Mouse (Mus musculus): ENCODE measurements around the gene Traf3ip3. TPM values are rescaled to one million over a fixed set of nuclear protein-coding genes. Genes with fewer than 3 reads are reported as not detected.
A peak's percentile ranks its signal among the peaks of the same experiment; 100 is the strongest.

The Traf3ip3 gene
- polyA plus RNA-seq, 1 experiment from 2014 or later = 10.2 TPM

DNA sequence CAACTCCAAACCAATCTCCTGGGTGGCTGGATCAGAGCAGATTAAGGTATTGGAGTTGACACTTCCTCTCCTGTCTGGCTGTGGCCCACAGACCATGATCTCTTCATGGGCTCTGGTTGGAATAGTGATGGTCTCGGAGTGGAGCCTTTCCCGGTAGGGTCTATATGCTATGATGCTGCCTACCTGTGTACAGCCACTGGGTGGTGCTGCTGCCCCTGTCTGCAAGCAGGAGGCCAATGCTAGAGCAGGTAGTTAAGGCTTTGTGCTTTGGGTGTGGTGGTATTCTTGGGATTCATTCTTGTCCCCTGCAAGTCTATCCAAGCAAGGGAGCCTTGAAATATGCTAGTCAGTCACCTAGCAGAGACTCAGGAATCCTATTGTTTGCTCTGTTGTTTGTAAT lies 6.7 kb upstream of the Traf3ip3 start:
- Histone ChIP-seq H3K27ac (replicated peaks) (no peak overlapping the region), H3K27me3 (no peaks in the 10 kb centered on the region), H3K4me2 (no peak overlapping the region), H3K9ac (no peak overlapping the region), H3K9me3 (replicated peaks) (no peaks in the 10 kb centered on the region), H3K36me3 (replicated peaks) (no peaks in the 10 kb centered on the region), H3K4me1 (replicated peaks) (no peaks in the 10 kb centered on the region; the same call in 1 of the 2 replicates), H3K4me3 (replicated peaks) (no peak overlapping the region)
- no peak for ATAC-seq (ENCODE audit: insufficient read depth)
- WGBS (ENCODE audit: insufficient replicate concordance) = 24% methylated on average over 2 of the region's 2 CpGs

DNA sequence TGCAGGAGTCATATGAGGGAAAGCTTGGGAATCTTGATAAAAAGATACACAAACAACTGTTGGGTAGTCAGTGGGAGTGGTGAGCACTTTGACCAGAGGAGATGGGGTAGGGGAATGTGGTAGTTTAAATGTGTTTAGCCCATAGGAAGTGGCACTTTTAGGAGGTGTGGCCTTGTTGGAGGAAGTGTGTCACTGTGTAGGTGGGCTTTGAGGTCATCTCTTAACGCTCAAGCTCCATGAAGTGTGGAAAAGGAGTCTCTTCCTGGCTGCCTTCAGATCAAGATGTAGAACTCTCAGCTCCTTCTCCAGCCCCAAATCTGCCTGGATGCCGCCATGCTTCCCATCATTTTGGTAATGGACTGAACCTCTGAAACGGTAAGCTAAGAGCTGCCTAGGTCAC lies 6.0 kb upstream of the Traf3ip3 start, which contains the start of gene Lamb3:
Gene Lamb3, plus strand, starts transcription at position 197 of the 400 bp plus-strand sequence.
- Histone ChIP-seq H3K4me2 (no peak within 1 kb of the TSS), H3K4me3 (replicated peaks) (no peak within 1 kb of the TSS), H3K27ac (replicated peaks) (no peak within 1 kb of the TSS), H3K4me1 (replicated peaks) (no peaks in the 10 kb centered on the region; the same call in 1 of the 2 replicates), H3K27me3 (no peaks in the 10 kb centered on the region), H3K9ac (no peak within 1 kb of the TSS), H3K36me3 (replicated peaks) (no peaks in the 10 kb centered on the region), H3K9me3 (replicated peaks) (no peaks in the 10 kb centered on the region)
- ATAC-seq (ENCODE audit: insufficient read depth) = no peak
- WGBS (ENCODE audit: insufficient replicate concordance) = 46% methylated on average over 3 of the region's 3 CpGs

DNA sequence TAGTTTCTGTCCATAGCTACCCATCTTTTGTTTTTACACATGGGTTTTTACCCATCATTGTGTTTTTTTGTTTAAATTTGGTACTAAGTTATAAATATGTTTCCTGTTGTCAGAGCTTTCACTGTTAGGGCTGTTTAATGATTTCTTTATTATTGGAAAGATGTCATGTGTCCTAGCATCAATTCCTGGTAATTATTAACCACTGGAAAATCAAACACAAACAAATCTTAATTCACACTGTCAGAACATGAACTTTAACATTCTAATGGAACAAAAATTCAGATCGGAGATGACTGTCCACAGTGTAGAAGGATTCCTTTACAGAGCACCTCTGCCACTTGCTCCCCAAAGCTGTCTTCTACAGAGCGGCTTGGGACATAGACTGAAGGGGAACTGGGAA lies 3.9 kb upstream of the Traf3ip3 start:
- Histone ChIP-seq H3K9me3 (replicated peaks) (no peaks in the 10 kb centered on the region), H3K4me3 (replicated peaks) (no peak overlapping the region), H3K4me2 (no peak overlapping the region), H3K36me3 (replicated peaks) (no peaks in the 10 kb centered on the region), H3K27me3 (no peaks in the 10 kb centered on the region), H3K4me1 (replicated peaks) (no peaks in the 10 kb centered on the region; the same call in 1 of the 2 replicates), H3K9ac (no peak overlapping the region), H3K27ac (replicated peaks) (peak overlapping the region; percentile 14; the same call in 1 of the 2 replicates)
- ATAC-seq (ENCODE audit: insufficient read depth) = no peak
- WGBS (ENCODE audit: insufficient replicate concordance) = 68% methylated on average over 2 of the region's 2 CpGs

DNA sequence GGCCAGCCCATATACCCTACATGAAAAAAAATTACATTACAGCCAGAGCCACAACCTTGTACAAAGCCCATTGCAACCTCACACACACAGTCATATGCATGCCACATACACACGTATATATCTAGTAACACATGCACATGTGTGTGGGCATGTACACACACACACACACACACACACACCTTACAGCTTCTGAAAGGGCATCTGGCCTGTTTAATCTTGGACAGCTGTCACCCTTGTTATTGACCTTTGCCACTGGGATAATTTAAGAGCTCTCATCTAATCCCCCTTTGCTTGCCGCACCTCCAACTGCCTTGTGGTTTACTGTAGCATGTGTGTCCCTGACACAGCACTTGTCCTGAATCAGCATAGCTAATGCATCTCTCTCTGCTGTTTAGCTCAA lies 2.3 kb upstream of the Traf3ip3 start:
- Histone ChIP-seq H3K4me3 (replicated peaks) (no peak overlapping the region), H3K4me2 (no peak overlapping the region), H3K36me3 (replicated peaks) (no peaks in the 10 kb centered on the region), H3K4me1 (replicated peaks) (peaks cover 3% of the 10 kb centered on the region; the same call in 1 of the 2 replicates), H3K27me3 (no peaks in the 10 kb centered on the region), H3K9me3 (replicated peaks) (no peaks in the 10 kb centered on the region), H3K27ac (replicated peaks) (no peak overlapping the region), H3K9ac (no peak overlapping the region)
- 54% methylated on average over 2 of the region's 2 CpGs for WGBS (ENCODE audit: insufficient replicate concordance)
- ATAC-seq (ENCODE audit: insufficient read depth) = no peak

DNA sequence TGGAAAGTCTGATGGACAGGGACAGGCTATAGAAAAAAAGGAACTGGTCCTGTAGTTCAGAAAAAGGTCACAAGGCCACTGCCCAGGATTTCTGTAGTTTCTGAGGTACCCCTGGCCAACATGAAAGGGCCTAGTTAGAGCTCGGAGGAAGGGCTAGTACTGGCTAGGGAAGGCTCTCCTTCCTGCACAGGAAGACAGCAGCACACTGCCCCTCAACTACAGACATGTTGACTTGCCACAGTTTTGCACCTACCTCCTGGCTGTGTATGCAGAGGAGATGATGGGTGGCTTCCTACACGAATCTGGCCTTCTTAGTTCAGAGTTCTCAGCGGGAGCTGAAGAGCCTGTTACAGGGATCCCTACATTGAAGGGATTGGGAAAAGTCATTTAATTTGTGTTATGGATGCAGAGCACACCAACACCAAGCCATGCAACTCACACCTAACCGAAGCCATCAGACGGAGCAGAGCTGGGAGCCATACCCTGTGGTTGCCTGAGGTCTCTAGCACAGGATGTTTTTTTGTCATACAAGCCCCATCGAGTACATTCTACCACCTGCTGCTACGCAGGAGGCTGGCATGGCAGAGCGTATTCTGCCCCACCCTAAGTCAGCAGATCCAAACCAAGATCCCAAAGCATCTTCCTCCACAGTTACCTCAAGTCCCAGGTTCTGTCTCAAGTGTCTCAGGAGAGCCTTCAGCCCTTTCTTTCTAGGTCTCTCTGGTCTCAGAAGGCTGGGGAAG lies 692 bp downstream of the Traf3ip3 start:
- Histone ChIP-seq H3K4me2 (peak overlapping the region; percentile 26), H3K27me3 (no peaks in the 10 kb centered on the region), H3K27ac (replicated peaks) (peak overlapping the region; percentile 78), H3K9ac (no peak overlapping the region; the same call in 1 of the 2 replicates), H3K4me1 (replicated peaks) (peaks cover 17% of the 10 kb centered on the region), H3K4me3 (replicated peaks) (peak overlapping the region; percentile 40), H3K9me3 (replicated peaks) (no peaks in the 10 kb centered on the region), H3K36me3 (replicated peaks) (no peaks in the 10 kb centered on the region)
- WGBS (ENCODE audit: insufficient replicate concordance) = 26% methylated on average over 8 of the region's 8 CpGs
- no peak for ATAC-seq (ENCODE audit: insufficient read depth)

DNA sequence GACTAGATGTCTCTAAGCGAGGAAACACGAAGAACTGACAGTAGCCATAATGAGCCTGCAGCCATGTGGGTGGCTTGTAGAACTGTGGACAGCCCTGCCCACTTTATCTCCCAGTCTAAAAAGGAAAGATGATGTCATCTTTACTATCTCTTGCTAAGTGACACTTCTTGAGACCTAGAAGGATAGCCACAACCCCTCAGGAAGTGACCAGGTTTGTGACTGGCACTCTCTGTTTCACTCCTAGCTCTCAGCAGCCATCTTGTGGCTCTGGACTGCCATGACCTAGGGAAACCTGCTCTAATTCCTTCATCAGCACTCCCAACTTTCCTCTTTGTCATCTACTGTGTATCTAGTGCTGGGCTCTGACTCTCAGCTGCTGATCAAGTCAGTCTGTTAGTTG lies 3.2 kb downstream of the Traf3ip3 start:
- no peak for ATAC-seq (ENCODE audit: insufficient read depth)

DNA sequence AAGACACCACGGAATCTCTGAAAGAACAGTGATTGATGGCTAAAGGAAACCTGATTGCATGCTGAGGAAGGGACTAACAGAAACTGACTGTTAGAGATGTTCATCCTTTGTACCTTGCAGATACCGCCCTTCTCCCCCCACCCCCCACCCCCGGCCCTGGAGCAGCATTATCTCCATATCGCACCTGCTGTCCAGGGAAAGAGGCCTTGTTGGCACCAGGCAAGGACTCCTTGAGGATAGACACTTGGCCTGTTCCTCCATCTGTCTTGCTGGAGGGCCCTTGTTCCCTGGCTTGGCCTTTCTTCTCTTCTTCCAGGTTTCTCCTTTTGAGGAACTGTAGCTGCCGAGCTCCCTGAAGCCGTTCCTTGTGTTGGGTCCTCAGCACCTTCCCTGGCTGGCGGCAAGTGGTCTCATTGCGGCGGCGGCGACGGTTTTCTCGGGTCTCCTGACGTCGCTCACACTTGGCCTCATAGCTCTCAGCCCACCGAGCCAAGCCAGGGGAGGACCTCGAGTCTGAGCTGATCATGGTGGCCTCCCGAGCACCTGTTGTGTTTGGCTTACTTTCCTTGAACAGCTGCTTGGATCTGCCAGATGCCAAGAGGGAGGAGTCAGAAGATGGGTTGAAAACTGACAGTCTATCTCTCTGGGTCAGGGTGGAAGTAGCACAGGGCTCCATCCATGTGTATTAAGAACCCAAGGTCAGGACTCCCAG lies 3.9 kb downstream of the Traf3ip3 start:
- Histone ChIP-seq H3K9me3 (replicated peaks) (no peaks in the 10 kb centered on the region), H3K27ac (replicated peaks) (no peak overlapping the region), H3K27me3 (no peaks in the 10 kb centered on the region), H3K4me3 (replicated peaks) (no peak overlapping the region), H3K4me2 (no peak overlapping the region), H3K4me1 (replicated peaks) (peaks cover 17% of the 10 kb centered on the region; the same call in 1 of the 2 replicates), H3K36me3 (replicated peaks) (0 out of 2 replicates have a peak, but pooled peaks cover 3% of the 10 kb centered on the region), H3K9ac (no peak overlapping the region)
- ATAC-seq (ENCODE audit: insufficient read depth) = no peak
- WGBS (ENCODE audit: insufficient replicate concordance) = 60% methylated on average over 18 of the region's 18 CpGs

More for the DNA sequence above, 3.2 kb downstream of the Traf3ip3 start:
- H3K4me1 ChIP-seq (replicated peaks) = peaks cover 17% of the 10 kb centered on the region; the same call in 1 of the 2 replicates
- H3K4me2 ChIP-seq = no peak overlapping the region
- H3K9ac ChIP-seq = no peak overlapping the region
- H3K27ac ChIP-seq (replicated peaks) = no peak overlapping the region
- 0 out of 2 replicates have a peak, but pooled peaks cover 3% of the 10 kb centered on the region for H3K36me3 ChIP-seq (replicated peaks)
- no peak overlapping the region for H3K4me3 ChIP-seq (replicated peaks)
- 51% methylated on average over 2 of the region's 2 CpGs for WGBS (ENCODE audit: insufficient replicate concordance)
- no peaks in the 10 kb centered on the region for H3K9me3 ChIP-seq (replicated peaks)
- no peaks in the 10 kb centered on the region for H3K27me3 ChIP-seq

DNA sequence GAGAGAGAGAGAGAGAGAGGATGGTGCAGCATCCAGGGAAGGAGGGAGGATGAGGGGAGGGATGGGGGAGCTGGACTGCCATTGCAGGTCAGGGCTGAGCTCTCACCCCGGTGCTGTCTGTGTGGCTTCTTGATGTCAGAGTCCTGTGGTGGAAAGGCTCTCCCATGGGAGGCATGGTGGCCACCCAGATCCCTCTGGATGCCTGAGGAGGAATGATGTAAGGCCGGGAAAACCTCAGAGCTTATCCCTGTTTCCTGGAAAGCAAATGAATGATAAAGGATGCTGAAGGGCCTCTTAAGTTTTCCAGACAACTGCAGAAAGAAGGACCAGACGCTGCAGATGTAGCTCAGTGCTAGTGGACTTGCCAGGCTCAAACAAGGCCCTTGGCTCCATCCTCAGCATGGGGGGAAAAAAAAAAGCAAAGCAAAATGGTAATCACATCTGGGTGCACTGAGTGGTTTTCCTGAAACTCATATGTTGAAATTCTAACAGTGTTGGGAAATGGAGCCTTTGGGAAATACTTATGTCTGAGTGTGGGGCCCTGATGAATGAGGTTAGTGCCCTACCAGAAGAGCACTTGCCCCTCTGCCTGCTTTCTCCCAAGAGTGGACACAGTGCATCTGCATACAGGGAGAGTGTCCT lies 6.2 kb downstream of the Traf3ip3 start:
- whole genome bisulfite sequencing (ENCODE audit: insufficient replicate concordance) = 60% methylated on average over 3 of the region's 3 CpGs

DNA sequence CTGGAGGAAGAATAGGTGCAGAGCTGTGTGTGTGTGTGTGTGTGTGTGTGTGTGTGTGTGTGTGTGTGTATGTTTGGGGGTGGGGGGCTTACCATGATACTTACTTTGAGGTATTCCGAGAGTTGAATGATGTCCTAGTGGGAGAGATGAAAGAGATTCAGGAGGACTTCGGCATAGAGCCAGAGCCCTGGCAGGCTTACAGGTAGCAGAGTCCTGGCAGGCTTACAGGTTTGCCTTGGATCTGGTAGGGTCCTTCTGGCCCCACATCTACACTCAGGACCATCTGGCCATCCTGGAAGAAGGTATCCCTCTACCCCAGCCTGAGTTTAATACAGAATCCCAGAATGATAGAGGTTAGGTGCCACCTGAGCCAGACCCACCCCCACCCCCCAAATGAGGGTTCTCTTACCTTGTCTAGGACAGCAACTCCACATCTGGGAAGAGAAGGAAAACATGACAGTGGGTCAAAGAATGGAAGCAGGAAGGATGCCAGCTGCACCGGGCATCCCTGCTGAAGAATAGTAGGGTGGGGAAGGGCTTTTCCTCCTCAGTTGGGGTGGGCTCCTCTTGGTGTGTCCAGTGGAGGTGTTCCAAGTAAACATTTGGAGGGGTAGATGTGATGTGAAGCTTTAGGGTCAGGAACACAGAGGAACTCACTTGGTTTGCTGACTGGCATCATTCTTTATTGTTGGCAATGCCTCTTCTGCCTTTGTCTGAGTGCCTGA lies 6.9 kb downstream of the Traf3ip3 start:
- 69% methylated on average over 3 of the region's 3 CpGs for WGBS (ENCODE audit: insufficient replicate concordance)
- H3K4me2 ChIP-seq = no peak overlapping the region
- 0 out of 2 replicates have a peak, but pooled peaks cover 3% of the 10 kb centered on the region for H3K36me3 ChIP-seq (replicated peaks)
- no peaks in the 10 kb centered on the region for H3K27me3 ChIP-seq
- H3K4me3 ChIP-seq (replicated peaks) = no peak overlapping the region
- ATAC-seq (ENCODE audit: insufficient read depth) = no peak
- H3K27ac ChIP-seq (replicated peaks) = no peak overlapping the region
- peaks cover 17% of the 10 kb centered on the region; the same call in 1 of the 2 replicates for H3K4me1 ChIP-seq (replicated peaks)
- no peak overlapping the region for H3K9ac ChIP-seq
- no peaks in the 10 kb centered on the region for H3K9me3 ChIP-seq (replicated peaks)

More for the DNA sequence above, 6.2 kb downstream of the Traf3ip3 start:
- Histone ChIP-seq H3K27ac (replicated peaks) (no peak overlapping the region), H3K4me2 (no peak overlapping the region), H3K9ac (no peak overlapping the region), H3K36me3 (replicated peaks) (0 out of 2 replicates have a peak, but pooled peaks cover 3% of the 10 kb centered on the region), H3K4me1 (replicated peaks) (peaks cover 17% of the 10 kb centered on the region; the same call in 1 of the 2 replicates), H3K27me3 (no peaks in the 10 kb centered on the region), H3K9me3 (replicated peaks) (no peaks in the 10 kb centered on the region), H3K4me3 (replicated peaks) (no peak overlapping the region)
- ATAC-seq (ENCODE audit: insufficient read depth) = no peak

DNA sequence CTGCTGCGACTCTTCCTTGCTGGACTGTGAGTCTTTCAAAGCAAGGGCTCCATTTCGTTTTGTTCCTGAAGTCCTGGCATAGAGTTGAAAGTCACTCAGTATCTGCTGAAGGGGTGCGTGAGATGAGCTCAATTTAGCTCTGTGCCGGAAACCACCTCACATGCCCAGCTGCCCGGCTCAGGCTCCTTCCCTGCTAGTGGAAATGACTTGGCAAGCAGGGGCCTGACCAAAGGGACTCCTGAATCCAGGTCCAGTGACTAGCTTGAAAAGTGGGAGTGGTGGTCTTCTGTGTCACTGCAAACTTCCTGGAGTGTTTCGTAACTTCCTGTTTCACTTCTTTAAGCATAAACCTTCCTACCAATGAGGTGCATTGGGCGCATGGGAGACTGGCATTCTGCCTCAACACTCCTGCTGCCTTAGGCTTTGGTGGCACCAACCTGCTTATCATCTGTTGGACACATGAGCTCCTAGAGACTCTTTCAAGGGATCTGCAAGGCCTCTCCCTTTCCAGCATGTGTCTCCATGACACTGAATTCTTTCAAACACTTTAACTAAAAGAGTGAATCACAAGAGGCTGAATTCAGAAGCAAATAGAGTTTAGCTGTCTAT lies 9.7 kb downstream of the Traf3ip3 start:
- Histone ChIP-seq H3K9ac (no peak overlapping the region), H3K4me1 (replicated peaks) (0 out of 2 replicates have a peak, but pooled peaks cover 6% of the 10 kb centered on the region), H3K27ac (replicated peaks) (no peak overlapping the region), H3K27me3 (no peaks in the 10 kb centered on the region), H3K4me3 (replicated peaks) (no peak overlapping the region), H3K9me3 (replicated peaks) (no peaks in the 10 kb centered on the region), H3K36me3 (replicated peaks) (0 out of 2 replicates have a peak, but pooled peaks cover 3% of the 10 kb centered on the region), H3K4me2 (no peak overlapping the region)
- 52% methylated on average over 7 of the region's 7 CpGs for WGBS (ENCODE audit: insufficient replicate concordance)
- no peak for ATAC-seq (ENCODE audit: insufficient read depth)
